Mouse (Mus musculus) spleen, adult 2 months (tissue): ENCODE results near the gene Ly6g6c.

Experiments
- CTCF ChIP-seq: fragments of 200-500 bp; IDR thresholded peaks from 2 replicates; pipeline ENCODE4 v1.5.1; 2011; ENCODE audit warnings: mild to moderate bottlenecking, inconsistent platforms; ENCODE audit not compliant: insufficient read depth, insufficient read length, insufficient replicate concordance; ENCODE audit errors: extremely low read depth
- POLR2A ChIP-seq: fragments of 200-500 bp; IDR thresholded peaks from 2 replicates; pipeline ENCODE4 v1.6.1; 2011; ENCODE audit warnings: low read depth, low read length, inconsistent platforms

- TF ChIP-seq CTCF (peak; percentile 69; the same call in 1 of the 2 replicates), POLR2A (no peak)
Observed at GRCm38 (mm10) chr17:35029691-35030532, 35.3 kb upstream of the Ly6g6c start.
